Mouse (Mus musculus) neural tube, embryonic 14.5 days (tissue): Measurements from ENCODE around the gene Atad1. TPM values are rescaled to one million over a fixed set of nuclear protein-coding genes. Genes with fewer than 3 reads are reported as not detected.

ENCODE experiments used
- ATAC-seq: fragments of 200-750 bp; cut with Nextera tagmentation; 2 replicates; pipeline ENCODE4 v1.8.0; 2017; ENCODE audit warnings: low read depth, mild to moderate bottlenecking, moderate TSS enrichment, moderate library complexity
- H3K27ac ChIP-seq: fragments of 300-500 bp; sonication (generic); 2 replicates; pipeline ENCODE4 v1.5.1; 2014; ENCODE audit warnings: low read depth, mild to moderate bottlenecking, control low read depth, low read length, moderate library complexity, mixed read lengths
- H3K27me3 ChIP-seq: fragments of 300-500 bp; sonication (generic); 2 replicates; pipeline ENCODE4 v1.6.1; 2014; ENCODE audit warnings: low read length; ENCODE audit not compliant: control insufficient read depth, insufficient read depth
- H3K36me3 ChIP-seq: fragments of 300-500 bp; sonication (generic); 2 replicates; pipeline ENCODE4 v1.6.1; 2014; ENCODE audit warnings: low read length, mixed read lengths; ENCODE audit not compliant: control insufficient read depth, insufficient read depth
- H3K4me1 ChIP-seq: fragments of 300-500 bp; sonication (generic); 2 replicates; pipeline ENCODE4 v1.6.1; 2014; ENCODE audit warnings: low read length; ENCODE audit not compliant: control insufficient read depth, insufficient read depth
- H3K4me2 ChIP-seq: fragments of 300-500 bp; sonication (generic); 2 replicates; pipeline ENCODE4 v1.6.1; 2014; ENCODE audit warnings: mild to moderate bottlenecking, low read depth, low read length, control low read depth
- H3K4me3 ChIP-seq: fragments of 300-500 bp; sonication (generic); 2 replicates; pipeline ENCODE4 v1.5.1; 2014; ENCODE audit warnings: low read depth, low read length, control low read depth, mixed read lengths
- H3K9ac ChIP-seq: fragments of 300-500 bp; sonication (generic); replicated peaks from 2 replicates; pipeline ENCODE4 v1.6.1; 2014; ENCODE audit warnings: low read depth, mild to moderate bottlenecking, control low read depth, low read length, mixed read lengths
- H3K9me3 ChIP-seq: fragments of 300-500 bp; sonication (generic); 2 replicates; pipeline ENCODE4 v1.6.1; 2016; ENCODE audit warnings: low read length; ENCODE audit not compliant: control insufficient read depth
- WGBS: fragments of 180-500 bp; shearing (Covaris S2); extraction: QIAGEN DNeasy Blood & Tissue Kit; methylation state at CpG from one replicate; pipeline ENCODE4 v1.1.7; 2014; 5-methylcytosine and 5-hydroxymethylcytosine counted together
- polyA plus RNA-seq: library from polyadenylated mRNA; unstranded; fragments of >200 nt; fragmentation: Nextera tagmentation; extraction: Ambion mirVana; gene quantifications from 2 replicates; pipeline ENCODE4 v1.2.1, GENCODE M21; 2014

Gene Atad1
- polyA plus RNA-seq, 1 experiment from 2014 or later, result 140 TPM

DNA sequence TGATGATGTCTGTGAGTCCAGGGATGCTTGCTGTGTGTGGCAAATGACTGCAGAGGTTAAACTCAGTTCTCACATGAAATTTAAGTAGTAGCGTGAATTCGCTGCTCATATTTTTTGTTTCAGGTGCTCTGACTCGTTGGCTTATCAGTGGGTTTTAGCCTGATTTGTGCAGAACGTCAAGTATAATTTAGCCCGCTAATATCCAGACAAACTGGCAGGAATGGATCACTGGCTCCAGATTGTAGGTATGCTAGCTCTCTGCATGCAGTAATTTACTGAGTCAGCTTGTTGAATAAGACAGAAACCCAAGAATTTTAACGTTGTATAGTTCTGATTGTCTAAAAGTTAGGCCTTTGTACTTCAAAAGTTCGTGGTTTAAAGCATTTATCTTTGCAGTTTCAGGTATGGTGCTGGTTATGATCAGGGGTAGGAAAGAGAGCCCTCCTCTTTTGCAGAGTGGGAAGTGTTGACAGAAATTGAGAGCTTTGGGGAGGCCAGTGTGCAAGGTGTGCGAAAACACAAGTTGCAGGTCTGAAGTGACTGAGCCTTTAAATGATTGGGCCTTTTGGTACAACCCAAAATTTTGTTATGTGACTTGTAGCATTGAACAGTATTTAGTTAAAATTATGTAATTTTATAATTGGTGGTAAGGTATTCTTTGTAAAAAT, 19.9 kb upstream of the Atad1 start:
- 2% methylated on average over 8 of the region's 8 CpGs for WGBS

DNA sequence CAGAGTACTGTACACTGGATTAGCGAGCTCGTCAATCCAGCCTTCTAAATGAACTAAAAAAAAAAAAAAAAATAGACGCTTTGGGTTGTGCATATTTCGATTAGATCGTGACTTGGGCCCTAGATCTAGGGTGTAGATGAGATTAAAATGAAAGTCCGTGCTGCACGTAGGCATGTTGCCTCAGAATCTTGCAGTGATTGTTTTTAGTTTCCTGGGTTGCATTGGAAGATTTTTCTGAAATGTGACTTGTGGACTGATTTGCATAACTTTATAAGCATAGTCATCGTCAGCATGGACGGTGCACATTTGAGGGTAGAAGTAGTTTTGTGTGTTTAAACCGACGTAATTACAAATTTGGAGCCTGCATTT, 19.2 kb upstream of the Atad1 start:
- no peaks in the 10 kb centered on the region for H3K36me3 ChIP-seq
- H3K4me3 ChIP-seq, result peak overlapping the region; percentile 93
- H3K27me3 ChIP-seq, result no peaks in the 10 kb centered on the region
- 0% methylated on average over 11 of the region's 11 CpGs for WGBS
- no peak for ATAC-seq
- no peaks in the 10 kb centered on the region for H3K9me3 ChIP-seq
- H3K4me1 ChIP-seq, result peaks cover 29% of the 10 kb centered on the region
- H3K4me2 ChIP-seq, result peak overlapping the region; percentile 89
- peak overlapping the region; percentile 78; the same call in 1 of the 2 replicates for H3K9ac ChIP-seq
- H3K27ac ChIP-seq, result peak overlapping the region; percentile 98; the same call in 1 of the 2 replicates

More for the DNA sequence above, 19.9 kb upstream of the Atad1 start:
- no peaks in the 10 kb centered on the region for H3K36me3 ChIP-seq
- peak overlapping the region; percentile 93 for H3K4me3 ChIP-seq
- peaks cover 27% of the 10 kb centered on the region for H3K4me1 ChIP-seq
- no peaks in the 10 kb centered on the region for H3K27me3 ChIP-seq
- H3K27ac ChIP-seq, result no peak overlapping the region
- H3K9me3 ChIP-seq, result no peaks in the 10 kb centered on the region
- no peak for ATAC-seq
- H3K4me2 ChIP-seq, result peak overlapping the region; percentile 89
- peak overlapping the region; percentile 78; the same call in 1 of the 2 replicates for H3K9ac ChIP-seq

DNA sequence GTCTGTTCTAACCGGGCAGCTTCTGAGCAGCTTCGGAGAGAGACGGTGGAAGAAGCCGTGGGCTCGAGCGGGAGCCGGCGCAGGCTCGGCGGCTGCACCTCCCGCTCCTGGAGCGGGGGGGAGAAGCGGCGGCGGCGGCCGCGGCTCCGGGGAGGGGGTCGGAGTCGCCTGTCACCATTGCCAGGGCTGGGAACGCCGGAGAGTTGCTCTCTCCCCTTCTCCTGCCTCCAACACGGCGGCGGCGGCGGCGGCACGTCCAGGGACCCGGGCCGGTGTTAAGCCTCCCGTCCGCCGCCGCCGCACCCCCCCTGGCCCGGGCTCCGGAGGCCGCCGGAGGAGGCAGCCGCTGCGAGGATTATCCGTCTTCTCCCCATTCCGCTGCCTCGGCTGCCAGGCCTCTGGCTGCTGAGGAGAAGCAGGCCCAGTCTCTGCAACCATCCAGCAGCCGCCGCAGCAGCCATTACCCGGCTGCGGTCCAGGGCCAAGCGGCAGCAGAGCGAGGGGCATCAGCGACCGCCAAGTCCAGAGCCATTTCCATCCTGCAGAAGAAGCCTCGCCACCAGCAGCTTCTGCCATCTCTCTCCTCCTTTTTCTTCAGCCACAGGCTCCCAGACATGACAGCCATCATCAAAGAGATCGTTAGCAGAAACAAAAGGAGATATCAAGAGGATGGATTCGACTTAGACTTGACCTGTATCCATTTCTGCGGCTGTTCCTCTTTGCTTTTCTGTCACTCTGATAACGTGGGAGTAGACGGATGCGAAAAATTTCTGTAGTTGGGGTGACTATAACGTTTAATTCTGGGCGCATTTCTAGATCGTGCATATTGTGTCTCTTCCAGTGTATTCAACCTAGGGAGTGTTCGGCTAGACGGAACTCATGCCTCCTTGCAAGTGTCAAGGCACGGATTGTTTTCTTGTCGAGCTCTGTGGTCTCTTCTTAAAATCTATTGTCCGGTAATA, 18.5 kb upstream of the Atad1 start:
- no peaks in the 10 kb centered on the region for H3K27me3 ChIP-seq
- H3K4me2 ChIP-seq, result peak overlapping the region; percentile 89
- H3K9ac ChIP-seq, result peak overlapping the region; percentile 78
- peaks cover 28% of the 10 kb centered on the region for H3K4me1 ChIP-seq
- WGBS, result under 1% methylated on average over 29 of the region's 69 CpGs
- H3K4me3 ChIP-seq, result peak overlapping the region; percentile 93
- ATAC-seq, result peak; percentile 7
- H3K27ac ChIP-seq, result peak overlapping the region; percentile 98
- no peaks in the 10 kb centered on the region for H3K36me3 ChIP-seq
- no peaks in the 10 kb centered on the region for H3K9me3 ChIP-seq

DNA sequence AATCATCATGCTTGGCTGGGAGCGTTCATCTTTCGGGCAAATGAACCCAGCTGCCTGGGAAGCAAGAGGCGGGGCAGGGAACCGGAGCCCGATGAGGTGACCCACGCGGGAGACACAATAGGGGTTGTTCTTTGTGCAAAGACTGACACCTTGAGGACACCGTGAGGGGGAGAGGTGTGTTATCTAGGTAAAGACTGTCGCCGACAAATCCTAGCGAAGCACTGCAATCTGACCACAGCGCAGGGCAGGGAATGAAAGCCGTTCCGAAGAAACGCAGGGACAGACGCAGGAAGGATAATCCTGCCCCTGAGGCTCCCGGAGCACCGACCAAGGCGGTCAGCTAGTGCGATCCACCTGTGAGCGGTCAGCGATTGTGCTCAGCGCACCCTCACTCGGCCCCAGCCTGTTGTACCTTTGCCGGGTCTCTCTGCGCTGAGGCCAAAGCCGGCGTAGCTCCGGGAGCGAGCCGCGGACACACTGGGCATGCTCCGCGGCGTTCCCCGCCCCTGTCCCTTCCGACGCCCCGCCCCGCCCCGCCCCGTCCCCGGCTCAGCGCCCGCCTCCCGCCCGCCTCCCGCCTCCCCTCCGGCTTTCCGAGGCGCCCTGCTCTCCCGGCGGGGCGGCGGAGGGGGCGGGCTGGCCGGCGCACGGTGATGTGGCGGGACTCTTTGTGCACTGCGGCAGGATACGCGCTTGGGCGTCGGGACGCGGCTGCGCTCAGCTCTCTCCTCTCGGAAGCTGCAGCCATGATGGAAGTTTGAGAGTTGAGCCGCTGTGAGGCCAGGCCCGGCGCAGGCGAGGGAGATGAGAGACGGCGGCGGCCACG, 17.5 kb upstream of the Atad1 start, which contains the start of gene Pten:
Pten (plus strand) TSS at position 598 of the 826 bp plus-strand sequence.
- Histone ChIP-seq H3K4me2 (peak within 1 kb of the TSS; percentile 89), H3K9me3 (no peaks in the 10 kb centered on the region), H3K36me3 (no peaks in the 10 kb centered on the region), H3K4me1 (peaks cover 20% of the 10 kb centered on the region), H3K4me3 (peak within 1 kb of the TSS; percentile 93), H3K27me3 (no peaks in the 10 kb centered on the region), H3K27ac (peak within 1 kb of the TSS; percentile 98), H3K9ac (peak within 1 kb of the TSS; percentile 78)
- WGBS, result under 1% methylated on average over 56 of the region's 77 CpGs
- ATAC-seq, result peak; percentile 91

DNA sequence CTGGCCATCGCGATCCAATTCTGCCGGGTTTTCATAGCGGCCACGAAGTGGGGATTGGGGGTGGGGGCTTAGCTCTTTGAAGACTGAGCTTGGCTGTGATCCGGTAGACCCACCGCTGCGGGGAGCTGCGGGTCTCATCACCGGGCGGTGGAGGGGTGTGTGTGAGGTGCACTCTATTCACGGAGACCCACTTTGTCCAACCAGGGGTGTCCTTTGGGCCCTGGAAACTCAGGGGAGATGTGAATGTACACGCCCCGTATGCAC, 17.0 kb upstream of the Atad1 start:
- Histone ChIP-seq H3K9me3 (no peaks in the 10 kb centered on the region), H3K4me1 (peaks cover 20% of the 10 kb centered on the region), H3K36me3 (no peaks in the 10 kb centered on the region), H3K4me3 (peak overlapping the region; percentile 93), H3K9ac (peak overlapping the region; percentile 78), H3K27me3 (no peaks in the 10 kb centered on the region), H3K4me2 (peak overlapping the region; percentile 89), H3K27ac (peak overlapping the region; percentile 98)
- 0% methylated on average over 14 of the region's 14 CpGs for WGBS
- peak; percentile 70 for ATAC-seq

DNA sequence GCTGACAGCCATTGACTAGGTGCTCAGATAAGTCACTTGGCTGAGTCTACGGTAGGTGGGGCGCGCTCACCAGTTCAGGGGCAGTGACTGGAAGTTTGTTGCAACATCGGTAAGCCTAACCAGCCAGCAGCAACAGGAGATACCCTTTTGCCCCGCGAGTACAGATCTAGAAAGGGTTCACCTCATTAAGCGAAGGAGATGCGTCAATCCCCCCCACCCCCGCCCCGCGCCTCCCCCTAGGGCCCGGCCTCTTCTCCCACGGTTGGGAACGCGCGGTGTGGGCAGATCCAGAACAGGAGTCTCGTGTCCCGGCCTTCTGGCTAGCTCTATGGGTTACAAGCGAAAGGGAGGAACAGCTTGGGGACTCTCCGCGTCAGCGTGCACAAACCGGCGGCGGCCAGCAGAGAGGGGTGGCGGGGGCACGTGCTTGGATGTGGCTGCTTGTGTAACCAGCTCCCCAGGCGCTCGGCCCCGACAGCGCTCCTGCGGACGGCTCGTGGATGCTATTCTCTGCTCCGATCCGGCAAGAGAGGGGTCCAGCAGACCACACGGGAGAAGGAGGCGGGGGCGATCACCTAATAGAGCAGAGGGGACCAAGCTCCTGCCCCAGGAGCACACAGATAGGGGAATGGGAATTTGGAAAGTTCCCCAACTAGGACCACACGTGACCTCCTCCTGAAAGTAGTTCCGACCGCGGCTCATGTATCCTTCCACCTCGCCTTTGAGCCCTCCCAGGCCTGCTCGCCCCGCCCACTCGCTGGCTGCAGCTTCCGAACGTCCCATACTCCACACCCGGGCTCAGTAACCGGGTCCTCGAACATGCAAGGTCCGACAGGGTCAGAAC, 16.4 kb upstream of the Atad1 start:
- peak overlapping the region; percentile 98 for H3K27ac ChIP-seq
- peak overlapping the region; percentile 78 for H3K9ac ChIP-seq
- H3K27me3 ChIP-seq, result no peaks in the 10 kb centered on the region
- 1% methylated on average over 53 of the region's 53 CpGs for WGBS
- H3K9me3 ChIP-seq, result no peaks in the 10 kb centered on the region
- peaks cover 17% of the 10 kb centered on the region for H3K4me1 ChIP-seq
- H3K4me2 ChIP-seq, result peak overlapping the region; percentile 89
- peak; percentile 79 for ATAC-seq
- H3K36me3 ChIP-seq, result no peaks in the 10 kb centered on the region
- H3K4me3 ChIP-seq, result peak overlapping the region; percentile 93

DNA sequence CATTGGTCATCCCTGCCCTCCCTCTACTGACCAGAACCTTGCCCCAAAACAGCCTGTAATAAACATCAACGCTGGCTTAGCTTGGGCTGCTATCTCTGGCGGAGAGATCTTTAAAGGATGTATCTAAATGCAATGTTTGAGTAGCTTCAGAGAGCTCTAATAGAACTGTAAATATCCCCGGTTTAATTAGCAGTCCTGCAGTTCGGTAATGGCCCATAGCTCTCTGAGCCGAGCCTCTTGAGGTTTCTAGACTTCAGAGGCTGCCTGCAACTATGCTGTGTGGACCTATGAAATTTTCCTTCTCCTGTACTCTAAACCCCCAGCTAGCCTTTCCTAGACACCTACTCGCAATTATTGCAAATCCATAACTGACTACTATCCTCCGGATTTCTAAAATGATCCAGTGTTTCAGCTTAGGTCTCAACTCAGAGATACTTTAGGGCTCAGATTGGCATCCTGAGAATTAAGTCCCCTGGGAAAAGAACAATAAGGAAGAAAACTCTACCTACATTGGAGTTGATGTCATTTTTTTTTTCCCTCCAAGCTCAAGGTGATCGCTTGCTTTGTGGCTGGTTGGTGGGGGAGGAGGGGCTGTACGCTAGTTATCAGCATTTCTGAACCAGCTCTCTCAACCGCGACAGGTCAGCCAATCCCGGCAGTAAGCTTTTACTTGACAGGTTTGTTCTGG, 15.7 kb upstream of the Atad1 start:
- 4% methylated on average over 12 of the region's 12 CpGs for WGBS
- Histone ChIP-seq H3K36me3 (no peaks in the 10 kb centered on the region), H3K4me2 (peak overlapping the region; percentile 89), H3K4me1 (peaks cover 12% of the 10 kb centered on the region), H3K27me3 (no peaks in the 10 kb centered on the region), H3K9me3 (no peaks in the 10 kb centered on the region), H3K27ac (peak overlapping the region; percentile 98), H3K9ac (peak overlapping the region; percentile 78), H3K4me3 (peak overlapping the region; percentile 93)
- ATAC-seq, result no peak
